Mouse (Mus musculus): ENCODE results near the gene Rnf185. TPM values are rescaled to one million over a fixed set of nuclear protein-coding genes. Genes with fewer than 3 reads are reported as not detected.

The Rnf185 gene
- total RNA-seq, 2 experiments from 2014 or later: 13.1 to 16.9 TPM

Other genes starting within 250 kb of the Rnf185 start
- gene Eif4enif1, start 250.0 kb downstream of the Rnf185 start, total RNA-seq (2021): 10 to 100 TPM; 27.5 to 32.7 TPM
- gene Drg1, start 185.9 kb downstream of the Rnf185 start, total RNA-seq (2021): 10 to 100 TPM; 42.8 to 45.0 TPM
- 1 to 10 TPM; 9.2 to 9.6 TPM for gene Patz1, start 163.5 kb downstream of the Rnf185 start, total RNA-seq (2021)
- 10 to 100 TPM; 15.3 to 17.7 TPM for gene Pik3ip1, start 122.0 kb downstream of the Rnf185 start, total RNA-seq (2021)
- gene Limk2, start 43.2 kb downstream of the Rnf185 start, total RNA-seq (2021): 10 to 100 TPM; 11.4 to 11.8 TPM
- gene Pla2g3, start 35.9 kb upstream of the Rnf185 start, total RNA-seq (2021): not detected
- gene Inpp5j, start 52.5 kb upstream of the Rnf185 start, total RNA-seq (2021): 1 to 10 TPM; 5.6 TPM
- 10 to 100 TPM; 15.1 to 19.6 TPM for gene Selenom, start 62.3 kb upstream of the Rnf185 start, total RNA-seq (2021)
- 10 to 100 TPM; 80.8 to 97.3 TPM for gene Smtn, start 88.2 kb upstream of the Rnf185 start, total RNA-seq (2021)
- gene Morc2a, start 196.8 kb upstream of the Rnf185 start, total RNA-seq (2021): 10 to 100 TPM; 15.5 to 15.9 TPM

Data from gastrocnemius, postnatal 25 days (tissue).